Mouse (Mus musculus): ENCODE data around the gene Arrdc5. TPM values are rescaled to one million over a fixed set of nuclear protein-coding genes. Genes with fewer than 3 reads are reported as not detected.

Gene Arrdc5
- polyA plus RNA-seq, 1 experiment from 2014 or later = not detected

DNA sequence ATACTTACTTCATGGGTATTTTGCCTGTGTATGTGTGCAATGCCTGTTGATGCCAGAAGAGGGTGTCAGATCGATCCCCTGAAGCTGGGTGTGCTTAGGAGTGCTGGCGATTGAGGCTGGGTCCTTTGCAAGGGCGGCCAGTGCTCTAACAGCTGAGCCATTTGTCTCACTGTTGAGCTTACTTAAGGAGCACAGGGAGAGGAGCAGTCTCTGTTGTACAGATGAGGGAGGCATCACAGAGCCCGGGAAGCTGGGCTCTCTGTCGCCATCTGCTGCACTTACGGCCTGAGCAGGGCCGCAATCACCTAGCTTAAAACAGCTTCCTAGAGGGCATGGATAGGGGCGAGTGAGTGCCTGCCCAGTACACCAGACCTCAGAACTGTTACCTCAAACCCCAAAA, 32.9 kb upstream of the Arrdc5 start:
- Histone ChIP-seq H3K9ac (ENCODE audit: low read depth, low read length) (no peak overlapping the region), H3K9me3 (ENCODE audit: control insufficient read depth, low read length) (no peaks in the 10 kb centered on the region), H3K4me3 (ENCODE audit: low read depth, low read length) (no peak overlapping the region), H3K27me3 (replicated peaks; ENCODE audit: control insufficient read depth, insufficient read depth, low read length) (no peaks in the 10 kb centered on the region), H3K4me1 (replicated peaks; ENCODE audit: control insufficient read depth, insufficient read depth, low read length) (peaks cover 22% of the 10 kb centered on the region), H3K36me3 (ENCODE audit: control insufficient read depth, insufficient read depth, low read length) (no peaks in the 10 kb centered on the region), H3K27ac (ENCODE audit: low read depth, low read length) (no peak overlapping the region), H3K4me2 (no peak overlapping the region)
- no peak for ATAC-seq (replicated peaks; ENCODE audit: low FRiP score)
- no peak for DNase-seq (ENCODE audit: low spot score)
- WGBS = 44% methylated on average over 8 of the region's 8 CpGs

DNA sequence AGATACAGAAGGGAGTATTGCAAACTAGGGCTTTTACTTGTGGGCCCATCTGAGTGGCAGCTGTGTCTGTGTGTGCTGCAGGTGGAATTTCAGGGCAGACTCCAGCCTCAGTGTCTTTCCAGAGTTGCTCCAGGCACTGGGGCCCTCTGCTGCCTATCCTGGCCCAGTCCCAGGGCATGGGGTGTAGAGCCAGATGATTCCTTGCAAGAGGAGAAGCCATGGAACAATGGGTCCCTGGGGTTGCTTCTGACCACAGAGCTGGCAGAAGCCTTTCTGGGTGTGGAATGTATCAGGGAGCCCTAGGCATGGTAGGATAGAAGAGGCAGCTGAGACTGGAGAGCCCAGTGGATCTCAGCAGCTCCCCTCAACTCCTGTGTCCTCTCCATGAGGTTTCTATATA, 31.2 kb upstream of the Arrdc5 start:
- Histone ChIP-seq H3K9ac (ENCODE audit: low read depth, low read length) (no peak overlapping the region), H3K4me2 (no peak overlapping the region), H3K27ac (ENCODE audit: low read depth, low read length) (no peak overlapping the region), H3K4me1 (replicated peaks; ENCODE audit: control insufficient read depth, insufficient read depth, low read length) (peaks cover 37% of the 10 kb centered on the region), H3K9me3 (ENCODE audit: control insufficient read depth, low read length) (no peaks in the 10 kb centered on the region), H3K27me3 (replicated peaks; ENCODE audit: control insufficient read depth, insufficient read depth, low read length) (no peaks in the 10 kb centered on the region), H3K36me3 (ENCODE audit: control insufficient read depth, insufficient read depth, low read length) (no peaks in the 10 kb centered on the region), H3K4me3 (ENCODE audit: low read depth, low read length) (no peak overlapping the region)
- DNase-seq (ENCODE audit: low spot score) = no peak
- no peak for ATAC-seq (replicated peaks; ENCODE audit: low FRiP score)

DNA sequence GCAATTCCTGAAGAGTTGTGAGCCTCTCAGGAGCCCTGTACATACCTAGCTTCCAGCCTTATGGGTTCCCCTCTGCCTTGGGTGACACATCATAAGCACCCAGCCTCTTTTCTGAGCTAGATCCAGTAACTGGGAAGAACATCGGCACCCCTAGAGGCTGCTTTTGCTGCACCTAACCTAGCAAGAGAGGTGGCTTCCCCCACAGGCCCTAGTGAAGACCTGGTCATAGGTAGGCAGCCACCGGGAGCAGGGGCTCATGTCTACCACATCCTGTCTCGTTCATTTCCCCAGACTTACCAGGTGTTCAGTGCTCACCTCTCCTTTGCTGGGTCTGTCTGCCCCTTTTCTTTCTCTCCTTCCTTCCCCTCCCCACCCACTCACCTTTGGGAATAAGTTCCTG, 30.3 kb upstream of the Arrdc5 start:
- Histone ChIP-seq H3K9ac (ENCODE audit: low read depth, low read length) (no peak overlapping the region), H3K4me1 (replicated peaks; ENCODE audit: control insufficient read depth, insufficient read depth, low read length) (peaks cover 37% of the 10 kb centered on the region), H3K4me3 (ENCODE audit: low read depth, low read length) (no peak overlapping the region), H3K9me3 (ENCODE audit: control insufficient read depth, low read length) (no peaks in the 10 kb centered on the region), H3K4me2 (no peak overlapping the region), H3K27me3 (replicated peaks; ENCODE audit: control insufficient read depth, insufficient read depth, low read length) (no peaks in the 10 kb centered on the region), H3K27ac (ENCODE audit: low read depth, low read length) (no peak overlapping the region), H3K36me3 (ENCODE audit: control insufficient read depth, insufficient read depth, low read length) (no peaks in the 10 kb centered on the region)
- ATAC-seq (replicated peaks; ENCODE audit: low FRiP score) (no peak), DNase-seq (ENCODE audit: low spot score) (no peak)
- 75% methylated on average over 3 of the region's 3 CpGs for WGBS

DNA sequence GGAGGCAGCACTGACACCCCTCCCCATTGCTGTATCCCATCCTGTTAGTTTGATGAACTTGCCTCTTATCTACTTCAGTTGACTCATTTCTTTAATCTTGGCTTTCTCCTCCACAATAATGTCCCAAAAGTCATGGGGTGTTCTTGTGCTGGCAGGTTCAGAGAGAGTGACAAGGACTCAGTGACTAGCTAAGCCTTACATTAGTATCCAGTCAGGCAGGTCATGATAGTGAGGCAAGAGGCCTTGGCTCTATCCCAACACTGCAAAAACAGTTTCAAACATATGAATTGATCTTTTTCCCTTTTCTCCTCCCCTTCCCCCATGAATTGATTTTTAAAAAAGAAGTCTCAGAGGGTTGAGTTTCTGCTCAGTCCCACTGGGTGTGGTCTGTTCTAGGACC, 29.2 kb upstream of the Arrdc5 start:
- Histone ChIP-seq H3K4me2 (no peak overlapping the region), H3K27me3 (replicated peaks; ENCODE audit: control insufficient read depth, insufficient read depth, low read length) (no peaks in the 10 kb centered on the region), H3K27ac (ENCODE audit: low read depth, low read length) (no peak overlapping the region), H3K9me3 (ENCODE audit: control insufficient read depth, low read length) (no peaks in the 10 kb centered on the region), H3K4me1 (replicated peaks; ENCODE audit: control insufficient read depth, insufficient read depth, low read length) (peaks cover 39% of the 10 kb centered on the region), H3K36me3 (ENCODE audit: control insufficient read depth, insufficient read depth, low read length) (no peaks in the 10 kb centered on the region), H3K4me3 (ENCODE audit: low read depth, low read length) (no peak overlapping the region), H3K9ac (ENCODE audit: low read depth, low read length) (no peak overlapping the region)
- ATAC-seq (replicated peaks; ENCODE audit: low FRiP score) = no peak
- no peak for DNase-seq (ENCODE audit: low spot score)

DNA sequence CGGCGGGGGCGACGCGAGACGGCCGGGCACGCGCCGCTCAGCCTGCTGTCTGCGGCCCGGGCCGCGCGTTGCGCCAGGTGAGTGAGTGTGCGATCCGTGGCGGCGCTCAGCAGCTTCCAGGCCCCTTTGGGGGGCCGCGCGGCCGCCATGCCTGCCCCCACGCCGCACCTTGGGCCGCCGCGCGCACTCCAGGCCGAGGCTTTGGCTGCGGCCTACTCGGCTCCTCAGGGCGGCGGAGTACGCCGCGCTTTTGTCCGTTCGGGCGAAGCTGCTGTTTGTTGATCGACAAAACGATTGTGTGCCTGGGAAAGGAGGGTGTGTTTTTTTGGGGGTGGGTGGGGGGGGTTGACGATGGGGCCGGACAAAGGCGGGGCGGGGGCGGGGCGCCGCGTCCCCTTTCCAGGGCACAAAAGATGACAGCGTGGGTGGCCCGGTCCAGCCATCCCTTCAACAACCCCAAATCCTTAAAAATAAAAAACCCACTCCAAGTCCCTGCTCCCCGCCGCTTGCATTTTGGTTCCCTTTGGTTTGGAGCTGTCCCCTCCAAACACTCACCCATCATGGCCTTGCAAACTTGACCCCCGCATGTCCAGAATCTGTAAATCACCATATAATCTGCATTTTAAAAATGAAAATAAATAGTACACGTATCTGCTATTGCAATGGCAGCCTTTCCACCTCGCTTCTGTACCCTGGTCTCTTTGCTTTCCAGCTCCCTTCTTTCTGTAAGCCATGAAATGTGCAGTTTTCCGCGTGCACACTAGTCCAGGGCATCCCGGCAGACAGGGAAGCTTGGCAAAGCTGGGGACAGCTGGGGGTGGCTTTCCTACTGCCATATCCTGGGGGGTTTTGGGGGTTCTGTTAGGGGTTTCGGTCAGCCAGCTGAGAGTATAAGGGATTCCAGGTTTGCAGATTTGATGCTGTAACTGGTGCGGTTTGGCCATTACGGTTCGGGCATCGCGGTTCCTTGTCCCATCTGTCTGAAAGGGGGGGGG, 26.4 kb upstream of the Arrdc5 start:
- Histone ChIP-seq H3K27ac (ENCODE audit: low read depth, low read length) (peak overlapping the region; percentile 88), H3K36me3 (ENCODE audit: control insufficient read depth, insufficient read depth, low read length) (peaks cover 15% of the 10 kb centered on the region), H3K4me2 (peak overlapping the region; percentile 91), H3K9me3 (ENCODE audit: control insufficient read depth, low read length) (no peaks in the 10 kb centered on the region), H3K4me1 (replicated peaks; ENCODE audit: control insufficient read depth, insufficient read depth, low read length) (peaks cover 35% of the 10 kb centered on the region), H3K9ac (ENCODE audit: low read depth, low read length) (peak overlapping the region; percentile 88), H3K27me3 (replicated peaks; ENCODE audit: control insufficient read depth, insufficient read depth, low read length) (no peaks in the 10 kb centered on the region), H3K4me3 (ENCODE audit: low read depth, low read length) (peak overlapping the region; percentile 80)
- no peak for DNase-seq (ENCODE audit: low spot score)
- 4% methylated on average over 67 of the region's 67 CpGs for WGBS
- ATAC-seq (replicated peaks; ENCODE audit: low FRiP score) = peak; percentile 35

DNA sequence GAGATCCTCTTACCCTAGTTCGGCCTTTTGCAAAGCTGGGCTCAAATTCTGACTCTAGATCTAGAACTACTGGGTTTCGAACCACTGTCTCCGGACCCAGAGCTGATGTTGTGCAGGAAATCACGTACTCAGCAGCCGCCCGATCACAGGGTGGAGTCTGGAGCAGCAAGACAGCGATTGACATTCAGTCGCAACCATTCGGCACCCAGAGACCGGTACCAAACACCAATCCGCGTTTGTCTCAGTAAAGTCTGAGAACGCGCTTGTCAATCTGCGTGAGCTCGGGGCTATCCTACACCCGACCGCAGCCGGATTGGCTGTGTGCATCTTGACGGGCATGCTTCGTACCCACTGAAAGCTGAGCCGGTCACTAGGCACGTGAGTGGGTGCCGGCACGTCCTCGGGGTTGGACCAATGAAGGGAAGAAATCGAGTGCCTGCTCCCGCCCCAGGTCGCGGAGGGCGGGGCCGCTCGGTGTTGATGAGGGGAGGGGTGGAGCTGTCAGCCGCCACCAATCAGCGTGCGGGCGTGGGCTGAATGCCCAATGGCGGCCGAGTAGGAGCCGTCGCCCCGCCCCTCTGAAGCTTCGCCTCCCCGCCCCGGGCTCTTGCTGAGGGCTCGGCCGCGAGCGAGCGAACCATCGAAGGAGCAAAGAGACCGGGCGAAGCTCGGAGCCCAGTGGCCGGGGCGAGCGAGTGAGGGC, 25.5 kb upstream of the Arrdc5 start, which contains the start of gene Kdm4b:
TSS of gene Kdm4b (plus strand) at position 613 of the 703 bp plus-strand sequence.
- Histone ChIP-seq H3K27me3 (replicated peaks; ENCODE audit: control insufficient read depth, insufficient read depth, low read length) (no peaks in the 10 kb centered on the region), H3K27ac (ENCODE audit: low read depth, low read length) (peak within 1 kb of the TSS; percentile 88), H3K4me1 (replicated peaks; ENCODE audit: control insufficient read depth, insufficient read depth, low read length) (peaks cover 35% of the 10 kb centered on the region), H3K4me3 (ENCODE audit: low read depth, low read length) (peak within 1 kb of the TSS; percentile 80), H3K9me3 (ENCODE audit: control insufficient read depth, low read length) (no peaks in the 10 kb centered on the region), H3K4me2 (peak within 1 kb of the TSS; percentile 91), H3K9ac (ENCODE audit: low read depth, low read length) (peak within 1 kb of the TSS; percentile 88), H3K36me3 (ENCODE audit: control insufficient read depth, insufficient read depth, low read length) (peaks cover 21% of the 10 kb centered on the region)
- ATAC-seq (replicated peaks; ENCODE audit: low FRiP score) (peak; percentile 98), DNase-seq (ENCODE audit: low spot score) (peak; percentile 99)
- under 1% methylated on average over 57 of the region's 57 CpGs for WGBS

DNA sequence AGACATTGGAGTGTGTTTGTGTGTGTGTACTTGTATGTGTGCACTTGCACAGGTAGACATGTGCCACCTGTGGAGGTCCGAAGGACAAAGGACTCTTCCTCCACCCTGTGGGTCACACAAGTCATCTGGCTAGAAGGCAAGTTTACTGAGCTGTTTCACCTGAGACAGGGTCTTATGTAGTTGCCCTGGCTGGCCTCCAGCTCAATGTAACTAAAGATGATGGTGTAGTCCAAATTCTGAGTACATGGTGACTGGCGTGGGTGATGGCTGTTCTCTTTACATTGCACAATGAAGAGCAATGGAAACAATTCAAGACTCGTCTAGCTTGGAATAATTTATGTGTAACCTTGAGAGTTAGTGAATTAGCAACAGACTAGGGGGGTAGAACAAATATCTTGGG, 24.3 kb upstream of the Arrdc5 start:
- DNase-seq (ENCODE audit: low spot score) (no peak), ATAC-seq (replicated peaks; ENCODE audit: low FRiP score) (no peak)
- H3K27me3 ChIP-seq (replicated peaks; ENCODE audit: control insufficient read depth, insufficient read depth, low read length) = no peaks in the 10 kb centered on the region
- H3K4me3 ChIP-seq (ENCODE audit: low read depth, low read length) = 0 out of 2 replicates have a peak overlapping the region, but pooled peaks have one; percentile 11
- H3K9ac ChIP-seq (ENCODE audit: low read depth, low read length) = no peak overlapping the region
- no peaks in the 10 kb centered on the region for H3K9me3 ChIP-seq (ENCODE audit: control insufficient read depth, low read length)
- 75% methylated on average over 3 of the region's 3 CpGs for WGBS
- H3K4me2 ChIP-seq = peak overlapping the region; percentile 63
- H3K4me1 ChIP-seq (replicated peaks; ENCODE audit: control insufficient read depth, insufficient read depth, low read length) = peaks cover 26% of the 10 kb centered on the region
- H3K36me3 ChIP-seq (ENCODE audit: control insufficient read depth, insufficient read depth, low read length) = peaks cover 32% of the 10 kb centered on the region
- peak overlapping the region; percentile 74 for H3K27ac ChIP-seq (ENCODE audit: low read depth, low read length)

DNA sequence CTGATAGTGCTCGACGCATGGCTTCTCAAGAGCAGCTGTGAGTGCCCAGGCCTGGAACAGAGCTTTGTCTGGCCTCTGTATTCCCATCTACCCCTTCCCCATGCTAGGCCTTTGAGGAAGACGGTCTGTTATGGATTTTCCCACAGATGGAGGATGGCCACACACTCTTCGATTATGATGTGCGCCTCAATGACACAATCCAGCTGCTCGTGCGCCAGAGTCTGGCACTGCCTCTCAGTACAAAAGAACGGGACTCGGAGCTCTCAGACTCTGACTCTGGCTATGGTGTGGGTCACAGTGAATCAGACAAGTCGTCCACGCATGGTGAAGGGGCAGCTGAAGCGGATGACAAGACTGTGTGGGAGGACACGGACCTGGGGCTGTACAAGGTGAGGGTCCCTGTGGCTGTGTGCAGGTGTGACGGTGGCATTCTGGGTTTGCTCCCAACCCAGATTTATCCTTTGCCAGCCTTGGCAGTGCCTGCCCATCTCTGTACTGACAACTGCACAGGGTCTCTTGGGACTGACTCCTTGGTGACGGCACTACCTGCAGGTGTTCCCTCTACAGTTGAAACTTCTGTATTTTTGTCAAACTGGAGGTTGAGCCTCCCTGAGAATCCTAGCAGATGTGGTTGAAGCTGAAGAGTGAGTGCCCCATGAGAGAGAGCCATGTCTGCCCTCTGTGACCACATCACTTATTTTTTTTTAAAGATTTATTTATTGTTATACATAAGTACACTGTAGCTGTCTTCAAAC, 9.3 kb upstream of the Arrdc5 start:
- ATAC-seq (replicated peaks; ENCODE audit: low FRiP score) = no peak
- no peak overlapping the region for H3K4me2 ChIP-seq
- H3K4me3 ChIP-seq (ENCODE audit: low read depth, low read length) = no peak overlapping the region
- H3K27ac ChIP-seq (ENCODE audit: low read depth, low read length) = no peak overlapping the region
- no peaks in the 10 kb centered on the region for H3K27me3 ChIP-seq (replicated peaks; ENCODE audit: control insufficient read depth, insufficient read depth, low read length)
- H3K9me3 ChIP-seq (ENCODE audit: control insufficient read depth, low read length) = no peaks in the 10 kb centered on the region
- 91% methylated on average over 15 of the region's 15 CpGs for whole genome bisulfite sequencing
- peaks cover 84% of the 10 kb centered on the region for H3K36me3 ChIP-seq (ENCODE audit: control insufficient read depth, insufficient read depth, low read length)
- no peak for DNase-seq (ENCODE audit: low spot score)
- no peak overlapping the region for H3K9ac ChIP-seq (ENCODE audit: low read depth, low read length)
- H3K4me1 ChIP-seq (replicated peaks; ENCODE audit: control insufficient read depth, insufficient read depth, low read length) = peaks cover 24% of the 10 kb centered on the region

Data from liver, embryonic 11.5 days (tissue).